Mouse (Mus musculus) liver, embryonic 12.5 days (tissue): ENCODE data around the gene Tcf15. TPM values are rescaled to one million over a fixed set of nuclear protein-coding genes. Genes with fewer than 3 reads are reported as not detected.

Source experiments
- ATAC-seq: fragments of 200-750 bp; cut with Nextera tagmentation; 2 replicates; pipeline ENCODE4 v1.8.0; 2017; ENCODE audit warnings: moderate number of reproducible peaks, mild to moderate bottlenecking, moderate library complexity
- H3K27ac ChIP-seq: fragments of 300-500 bp; sonication (generic); 2 replicates; pipeline ENCODE4 v1.5.1; 2016; ENCODE audit warnings: mild to moderate bottlenecking
- H3K27me3 ChIP-seq: fragments of 300-500 bp; sonication (generic); replicated peaks from 2 replicates; pipeline ENCODE4 v1.6.1; 2016; ENCODE audit warnings: mild to moderate bottlenecking, moderate library complexity
- H3K36me3 ChIP-seq: fragments of 300-500 bp; sonication (generic); 2 replicates; pipeline ENCODE4 v1.6.1; 2016; ENCODE audit warnings: mild to moderate bottlenecking, moderate library complexity
- H3K4me1 ChIP-seq: fragments of 300-500 bp; sonication (generic); 2 replicates; pipeline ENCODE4 v1.6.1; 2016
- H3K4me2 ChIP-seq: fragments of 300-500 bp; sonication (generic); 2 replicates; pipeline ENCODE4 v1.6.1; 2016; ENCODE audit warnings: mild to moderate bottlenecking, moderate library complexity
- H3K4me3 ChIP-seq: fragments of 300-500 bp; sonication (generic); 2 replicates; pipeline ENCODE4 v1.5.1; 2016; ENCODE audit warnings: mild to moderate bottlenecking, moderate library complexity
- H3K9ac ChIP-seq: fragments of 300-500 bp; sonication (generic); 2 replicates; pipeline ENCODE4 v1.6.1; 2016; ENCODE audit warnings: mild to moderate bottlenecking, moderate library complexity
- H3K9me3 ChIP-seq: fragments of 300-500 bp; sonication (generic); replicated peaks from 2 replicates; pipeline ENCODE4 v1.6.1; 2016; ENCODE audit warnings: mild to moderate bottlenecking, moderate library complexity
- WGBS: fragments of 180-500 bp; shearing (Covaris S2); methylation state at CpG from one replicate; pipeline ENCODE4 v1.1.7; 2016; ENCODE audit not compliant: insufficient replicate concordance; 5-methylcytosine and 5-hydroxymethylcytosine counted together
- polyA plus RNA-seq: library from polyadenylated mRNA; unstranded; fragments of >200 nt; fragmentation: Nextera tagmentation; extraction: Ambion mirVana; gene quantifications from 2 replicates; pipeline ENCODE4 v1.2.1, GENCODE M21; 2016

Gene Tcf15
- polyA plus RNA-seq, 1 experiment from 2014 or later = 0.42 TPM

GRCm38 (mm10) chr2:152178345-152178744 is 35.0 kb downstream of the Tcf15 start:
- H3K27ac ChIP-seq = no peak overlapping the region
- 63% methylated on average over 3 of the region's 3 CpGs for WGBS

DNA sequence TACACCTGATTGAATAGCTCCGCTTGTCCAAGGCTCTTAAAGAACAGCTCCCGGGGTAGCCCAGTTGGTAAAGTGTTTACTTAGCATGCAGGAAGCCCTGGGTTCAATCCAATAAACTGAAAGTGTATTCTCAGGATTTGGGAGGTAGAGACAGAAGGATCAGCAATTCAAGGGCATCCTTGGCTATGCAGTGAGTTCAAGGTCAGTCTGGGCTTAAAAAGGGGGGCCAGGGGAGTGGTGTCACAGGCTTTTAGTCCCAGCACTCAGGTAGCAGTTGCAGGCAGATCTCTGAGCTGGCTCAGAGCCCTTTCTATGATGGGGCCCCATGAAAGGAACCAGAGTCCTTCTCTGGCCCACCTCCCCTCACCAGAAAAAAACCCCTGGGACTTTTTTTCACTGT is 35.9 kb downstream of the Tcf15 start:
- WGBS = 69% methylated on average over 2 of the region's 2 CpGs
- no peak for ATAC-seq
- Histone ChIP-seq H3K4me2 (no peak overlapping the region), H3K27ac (no peak overlapping the region), H3K4me3 (no peak overlapping the region), H3K9ac (no peak overlapping the region), H3K4me1 (no peaks in the 10 kb centered on the region), H3K27me3 (peaks cover 32% of the 10 kb centered on the region), H3K36me3 (no peaks in the 10 kb centered on the region), H3K9me3 (no peaks in the 10 kb centered on the region)

More at GRCm38 (mm10) chr2:152178345-152178744, 35.0 kb downstream of the Tcf15 start:
- Histone ChIP-seq H3K9me3 (no peaks in the 10 kb centered on the region), H3K27me3 (peaks cover 32% of the 10 kb centered on the region), H3K9ac (no peak overlapping the region), H3K4me3 (no peak overlapping the region), H3K4me1 (no peaks in the 10 kb centered on the region), H3K4me2 (no peak overlapping the region), H3K36me3 (no peaks in the 10 kb centered on the region)
- no peak for ATAC-seq

- ATAC-seq = no peak
- H3K36me3 ChIP-seq = no peaks in the 10 kb centered on the region
- no peak overlapping the region for H3K27ac ChIP-seq
- no peaks in the 10 kb centered on the region for H3K9me3 ChIP-seq
- H3K4me1 ChIP-seq = no peaks in the 10 kb centered on the region
- H3K27me3 ChIP-seq = peaks cover 28% of the 10 kb centered on the region
- 56% methylated on average over 6 of the region's 6 CpGs for WGBS
- no peak overlapping the region for H3K4me2 ChIP-seq
- H3K9ac ChIP-seq = no peak overlapping the region
- no peak overlapping the region for H3K4me3 ChIP-seq
Observed at GRCm38 (mm10) chr2:152180323-152180722, 37.0 kb downstream of the Tcf15 start.

- 0 out of 2 replicates have a peak, but pooled peaks cover 5% of the 10 kb centered on the region for H3K4me1 ChIP-seq
- H3K9ac ChIP-seq = no peak overlapping the region
- no peak overlapping the region for H3K4me3 ChIP-seq
- H3K4me2 ChIP-seq = no peak overlapping the region
- no peaks in the 10 kb centered on the region for H3K9me3 ChIP-seq
- no peaks in the 10 kb centered on the region for H3K36me3 ChIP-seq
- WGBS = 49% methylated on average over 5 of the region's 5 CpGs
- no peak for ATAC-seq
- no peaks in the 10 kb centered on the region; the same call in 1 of the 2 replicates for H3K27me3 ChIP-seq
- H3K27ac ChIP-seq = no peak overlapping the region
Observed at GRCm38 (mm10) chr2:152187132-152187531, 43.8 kb downstream of the Tcf15 start.

DNA sequence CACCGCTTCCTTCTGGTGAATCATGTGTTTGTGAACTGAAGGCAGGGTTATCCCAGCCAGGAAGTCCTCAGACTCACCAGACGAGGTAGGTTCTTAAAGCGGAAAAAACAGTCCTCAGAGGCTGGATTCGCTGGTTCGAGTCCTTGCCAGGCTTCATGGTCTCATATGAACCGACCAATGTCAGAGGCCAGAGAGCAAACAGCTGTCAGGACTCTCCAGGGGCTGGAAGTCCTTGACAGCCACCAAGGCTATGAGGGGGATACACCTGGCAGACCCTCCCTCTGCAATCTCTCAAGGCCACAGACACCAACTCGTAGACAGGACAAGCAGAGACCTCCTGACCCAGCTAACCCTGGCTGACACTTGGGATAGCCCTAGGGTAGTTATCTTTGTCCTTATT is 45.9 kb downstream of the Tcf15 start:
- 53% methylated on average over 7 of the region's 7 CpGs for WGBS
- Histone ChIP-seq H3K9me3 (no peaks in the 10 kb centered on the region), H3K9ac (no peak overlapping the region), H3K27ac (no peak overlapping the region), H3K4me1 (peaks cover 19% of the 10 kb centered on the region), H3K4me3 (no peak overlapping the region), H3K27me3 (no peaks in the 10 kb centered on the region; the same call in 1 of the 2 replicates), H3K4me2 (no peak overlapping the region), H3K36me3 (no peaks in the 10 kb centered on the region)
- no peak for ATAC-seq

- H3K4me1 ChIP-seq = peaks cover 19% of the 10 kb centered on the region
- no peak for ATAC-seq
- no peak overlapping the region for H3K27ac ChIP-seq
- H3K36me3 ChIP-seq = no peaks in the 10 kb centered on the region
- H3K9me3 ChIP-seq = no peaks in the 10 kb centered on the region
- H3K4me3 ChIP-seq = no peak overlapping the region
- no peak overlapping the region for H3K4me2 ChIP-seq
- no peak overlapping the region for H3K9ac ChIP-seq
- WGBS = 46% methylated on average over 9 of the region's 9 CpGs
- H3K27me3 ChIP-seq = no peaks in the 10 kb centered on the region; the same call in 1 of the 2 replicates
Observed at GRCm38 (mm10) chr2:152189640-152190039, 46.3 kb downstream of the Tcf15 start.

- 52% methylated on average over 7 of the region's 7 CpGs for WGBS
Observed at GRCm38 (mm10) chr2:152190161-152190560, 46.8 kb downstream of the Tcf15 start.

GRCm38 (mm10) chr2:152192591-152193345 is 49.4 kb downstream of the Tcf15 start:
- peak; percentile 66 for ATAC-seq
- Histone ChIP-seq H3K4me1 (peaks cover 19% of the 10 kb centered on the region), H3K4me3 (no peak overlapping the region), H3K27me3 (peaks cover under 1% of the 10 kb centered on the region; the same call in 1 of the 2 replicates), H3K9ac (no peak overlapping the region), H3K4me2 (no peak overlapping the region), H3K27ac (no peak overlapping the region), H3K9me3 (no peaks in the 10 kb centered on the region), H3K36me3 (no peaks in the 10 kb centered on the region)
- 50% methylated on average over 13 of the region's 13 CpGs for WGBS

More at GRCm38 (mm10) chr2:152190161-152190560, 46.8 kb downstream of the Tcf15 start:
- H3K36me3 ChIP-seq = no peaks in the 10 kb centered on the region
- no peak overlapping the region for H3K9ac ChIP-seq
- H3K4me2 ChIP-seq = no peak overlapping the region
- peaks cover 19% of the 10 kb centered on the region for H3K4me1 ChIP-seq
- H3K4me3 ChIP-seq = no peak overlapping the region
- no peak for ATAC-seq
- no peaks in the 10 kb centered on the region for H3K9me3 ChIP-seq
- H3K27ac ChIP-seq = no peak overlapping the region
- H3K27me3 ChIP-seq = no peaks in the 10 kb centered on the region; the same call in 1 of the 2 replicates

DNA sequence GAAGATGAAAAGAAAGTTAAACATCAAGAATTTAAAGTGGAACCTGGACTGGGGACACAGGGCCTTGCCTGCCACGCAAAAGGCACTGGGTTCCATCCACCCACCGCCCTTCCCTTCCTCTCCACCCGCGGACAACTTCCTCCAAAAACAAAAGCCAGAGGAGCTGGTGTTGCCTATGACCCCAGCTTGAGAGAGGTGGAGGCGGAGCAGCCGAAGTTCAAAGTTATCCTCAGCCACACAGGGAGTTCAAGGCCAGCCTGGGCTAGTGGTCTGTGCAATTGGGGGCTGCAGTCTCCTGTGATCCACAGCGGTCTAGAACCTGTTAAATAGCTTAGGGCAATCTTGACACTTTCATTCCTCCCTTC is 50.0 kb downstream of the Tcf15 start:
- Histone ChIP-seq H3K9me3 (no peaks in the 10 kb centered on the region), H3K4me3 (no peak overlapping the region), H3K27ac (no peak overlapping the region), H3K9ac (no peak overlapping the region), H3K27me3 (peaks cover 3% of the 10 kb centered on the region; the same call in 1 of the 2 replicates), H3K36me3 (no peaks in the 10 kb centered on the region), H3K4me2 (no peak overlapping the region), H3K4me1 (peaks cover 19% of the 10 kb centered on the region)
- ATAC-seq = no peak
- 43% methylated on average over 7 of the region's 7 CpGs for WGBS

DNA sequence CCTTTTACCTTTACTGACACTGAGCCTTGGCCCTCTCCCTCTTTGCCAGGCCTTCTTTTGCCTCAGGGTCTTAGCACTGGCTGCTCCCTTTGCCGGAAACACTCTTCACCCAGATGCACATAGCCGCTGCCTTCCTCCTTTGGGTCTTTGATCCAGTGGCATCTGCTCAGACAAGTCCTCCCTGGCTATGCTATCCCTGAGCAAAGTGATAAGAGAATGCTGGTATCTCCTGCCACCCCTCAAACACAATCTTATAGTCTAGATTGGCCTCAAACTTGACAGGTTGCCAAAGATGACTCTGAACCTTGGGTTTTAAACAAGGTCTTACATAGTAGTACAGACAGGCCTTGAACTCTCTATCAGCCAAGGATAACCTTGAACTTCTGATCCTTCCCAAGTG is 51.2 kb downstream of the Tcf15 start:
- H3K27ac ChIP-seq = no peak overlapping the region
- peaks cover 17% of the 10 kb centered on the region for H3K4me1 ChIP-seq
- 0 out of 2 replicates have a peak, but pooled peaks cover 3% of the 10 kb centered on the region for H3K27me3 ChIP-seq
- no peak for ATAC-seq
- H3K4me2 ChIP-seq = no peak overlapping the region
- H3K9ac ChIP-seq = no peak overlapping the region
- H3K36me3 ChIP-seq = no peaks in the 10 kb centered on the region
- WGBS = 73% methylated on average over 2 of the region's 2 CpGs
- H3K9me3 ChIP-seq = no peaks in the 10 kb centered on the region
- no peak overlapping the region for H3K4me3 ChIP-seq

- H3K27ac ChIP-seq = no peak overlapping the region
- 36% methylated on average over 3 of the region's 3 CpGs for WGBS
- no peak overlapping the region for H3K4me3 ChIP-seq
- no peaks in the 10 kb centered on the region for H3K9me3 ChIP-seq
- ATAC-seq = no peak
- H3K4me2 ChIP-seq = no peak overlapping the region
- no peak overlapping the region for H3K9ac ChIP-seq
- peaks cover 14% of the 10 kb centered on the region for H3K4me1 ChIP-seq
- no peaks in the 10 kb centered on the region for H3K36me3 ChIP-seq
- H3K27me3 ChIP-seq = 0 out of 2 replicates have a peak, but pooled peaks cover 3% of the 10 kb centered on the region
Observed at GRCm38 (mm10) chr2:152196896-152197295, 53.5 kb downstream of the Tcf15 start.

DNA sequence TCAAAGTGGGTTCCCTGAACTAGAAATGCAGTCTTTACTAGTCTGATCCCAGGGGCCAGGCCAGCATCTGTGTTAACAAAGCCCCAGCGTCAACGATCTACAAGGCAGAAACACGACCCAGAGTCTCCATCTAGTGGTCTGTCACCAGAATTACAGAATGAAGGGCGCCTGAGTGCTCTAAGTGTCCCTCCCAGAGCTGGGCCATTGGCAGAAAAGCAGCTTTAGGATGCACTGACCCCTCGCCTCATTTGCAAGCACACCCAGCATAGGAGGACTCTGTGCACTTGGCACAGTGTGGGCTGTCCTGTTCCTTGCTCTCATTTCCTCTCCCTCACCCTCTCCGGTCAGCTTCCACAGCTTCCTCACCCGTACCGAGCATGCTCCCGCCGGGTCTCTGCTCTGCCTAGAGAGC is 53.9 kb downstream of the Tcf15 start:
- 43% methylated on average over 10 of the region's 10 CpGs for WGBS
- H3K27ac ChIP-seq = no peak overlapping the region
- H3K9ac ChIP-seq = no peak overlapping the region
- H3K9me3 ChIP-seq = no peaks in the 10 kb centered on the region
- 0 out of 2 replicates have a peak, but pooled peaks cover 3% of the 10 kb centered on the region for H3K27me3 ChIP-seq
- peak; percentile 62; the same call in 1 of the 2 replicates for ATAC-seq
- H3K36me3 ChIP-seq = no peaks in the 10 kb centered on the region
- H3K4me3 ChIP-seq = no peak overlapping the region
- no peak overlapping the region for H3K4me2 ChIP-seq
- peaks cover 13% of the 10 kb centered on the region for H3K4me1 ChIP-seq
